Mouse (Mus musculus): ENCODE measurements at regions not wholly inside any gene's neighbourhood (a gene's known extent, or its start where the extent isn't known, plus 50 kb on each side); places are given as distances from the start of the nearest gene placed in this dataset.

DNA sequence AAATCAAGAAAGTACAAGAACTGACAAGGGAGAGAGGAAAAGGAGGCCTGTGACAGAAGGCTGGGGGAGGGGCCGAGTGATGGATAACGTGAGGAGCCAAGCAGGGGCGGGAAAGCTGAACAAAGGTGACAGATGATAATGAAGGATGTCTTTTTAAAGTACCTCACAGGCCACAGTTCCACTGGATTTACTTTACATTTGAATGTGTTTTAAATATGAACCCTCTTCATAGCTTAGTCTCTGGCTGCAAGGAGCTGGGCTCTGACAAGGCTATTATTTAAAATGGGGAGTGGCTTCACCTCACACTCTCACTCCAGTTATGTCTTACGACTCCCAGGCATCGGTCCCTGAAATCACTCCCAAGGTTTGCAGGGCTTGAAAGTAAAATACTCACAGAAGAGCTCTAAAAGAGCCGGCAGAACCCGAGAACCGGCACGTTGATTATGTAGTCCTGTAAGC lies 190.6 kb upstream of the Dnajc24 start:
- Histone ChIP-seq H3K79me2 (ENCODE audit: control insufficient read depth, insufficient read depth, low read length) (no peaks in the 10 kb centered on the region), H3K27me3 (ENCODE audit: control insufficient read depth, insufficient read depth, low read length) (no peaks in the 10 kb centered on the region), H3K27ac (replicated peaks; ENCODE audit: insufficient read depth, low read depth, low read length) (no peak overlapping the region), H3K4me1 (ENCODE audit: control insufficient read depth, insufficient read depth, low read length) (no peaks in the 10 kb centered on the region), H3K9ac (ENCODE audit: low read depth, low read length) (no peak overlapping the region), H3K36me3 (ENCODE audit: control insufficient read depth, insufficient read depth, low read length) (no peaks in the 10 kb centered on the region), H3K4me3 (ENCODE audit: insufficient read depth, low read depth, low read length) (no peak overlapping the region)
- WGBS: 9% methylated on average over 9 of the region's 9 CpGs
- DNase-seq (ENCODE audit: extremely low read depth, low read depth, low spot score): no peak
- TF ChIP-seq CTCF (IDR thresholded peaks at IDR 0.05; ENCODE audit: low read depth, low read length) (no peak), POLR2A (IDR thresholded peaks at IDR 0.05; ENCODE audit: extremely low read depth, insufficient read depth, low read length) (no peak)

DNA sequence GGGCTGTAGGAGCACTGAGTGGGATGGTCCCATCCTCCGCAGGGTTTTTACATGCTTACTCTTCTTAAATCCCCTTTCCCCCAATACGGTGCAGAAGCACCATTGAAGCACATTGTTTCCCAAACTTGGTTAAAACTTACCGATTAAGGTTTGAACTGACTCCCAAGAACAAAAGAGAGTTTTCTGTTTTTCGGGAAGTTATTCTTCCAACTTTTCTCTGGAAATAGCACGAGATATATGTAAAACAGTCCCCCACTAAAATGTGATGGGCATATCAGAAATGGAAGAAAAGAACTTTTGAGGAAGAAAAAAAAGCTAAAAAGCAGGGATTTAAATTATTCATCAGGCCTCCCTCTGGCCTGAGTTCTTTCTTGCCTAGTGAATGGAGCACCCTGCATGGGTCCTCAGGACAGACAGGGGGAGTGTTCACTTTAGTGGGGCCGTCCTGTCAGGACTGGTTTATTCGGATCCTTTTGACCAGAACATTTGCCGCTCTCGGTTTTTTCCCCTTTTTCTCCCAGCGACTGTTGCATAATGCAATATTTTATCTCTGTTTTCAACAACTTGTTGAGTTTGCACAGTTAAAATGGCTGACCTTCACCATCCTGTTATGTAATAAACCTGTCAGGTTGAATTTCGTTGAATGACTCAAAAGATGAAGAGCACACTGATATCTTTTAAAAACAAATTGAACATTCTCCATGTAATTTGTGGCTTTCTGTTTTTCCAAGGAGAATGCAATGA lies 187.4 kb upstream of the Dnajc24 start:
- H3K4me1 ChIP-seq (ENCODE audit: control insufficient read depth, insufficient read depth, low read length): no peaks in the 10 kb centered on the region
- 49% methylated on average over 11 of the region's 11 CpGs for WGBS
- H3K4me3 ChIP-seq (ENCODE audit: insufficient read depth, low read depth, low read length): no peak overlapping the region
- no peaks in the 10 kb centered on the region; the same call in 1 of the 2 replicates for H3K79me2 ChIP-seq (ENCODE audit: control insufficient read depth, insufficient read depth, low read length)
- no peak for DNase-seq (ENCODE audit: extremely low read depth, low read depth, low spot score)
- H3K36me3 ChIP-seq (ENCODE audit: control insufficient read depth, insufficient read depth, low read length): no peaks in the 10 kb centered on the region
- no peak overlapping the region for H3K9ac ChIP-seq (ENCODE audit: low read depth, low read length)
- TF ChIP-seq CTCF (IDR thresholded peaks at IDR 0.05; ENCODE audit: low read depth, low read length): no peak
- no peak for TF ChIP-seq POLR2A (IDR thresholded peaks at IDR 0.05; ENCODE audit: extremely low read depth, insufficient read depth, low read length)
- no peak overlapping the region for H3K27ac ChIP-seq (replicated peaks; ENCODE audit: insufficient read depth, low read depth, low read length)
- no peaks in the 10 kb centered on the region for H3K27me3 ChIP-seq (ENCODE audit: control insufficient read depth, insufficient read depth, low read length)

DNA sequence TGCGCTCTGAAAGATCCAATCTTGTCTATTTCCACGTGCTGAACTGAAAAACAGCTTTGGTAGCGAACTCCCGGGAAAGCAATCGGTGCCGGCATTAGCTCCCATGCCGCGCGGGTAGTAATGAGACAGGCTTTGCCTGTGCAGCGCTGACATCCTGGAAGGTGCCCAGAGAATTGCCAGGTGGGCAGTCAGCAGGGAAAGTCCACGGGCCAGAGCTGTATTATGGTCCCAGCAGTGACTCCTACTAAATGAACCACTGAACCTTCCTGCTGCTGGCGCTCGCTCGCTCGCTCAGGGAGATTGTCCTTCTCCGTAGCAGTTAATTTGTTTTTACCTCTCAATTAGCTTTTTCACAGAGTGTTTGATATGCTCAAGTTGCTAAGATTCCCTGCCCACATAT lies 180.3 kb upstream of the Dnajc24 start:
- WGBS: 70% methylated on average over 16 of the region's 16 CpGs
- no peak for TF ChIP-seq CTCF (IDR thresholded peaks at IDR 0.05; ENCODE audit: low read depth, low read length)
- TF ChIP-seq POLR2A (IDR thresholded peaks at IDR 0.05; ENCODE audit: extremely low read depth, insufficient read depth, low read length): no peak
- H3K36me3 ChIP-seq (ENCODE audit: control insufficient read depth, insufficient read depth, low read length): no peaks in the 10 kb centered on the region
- no peaks in the 10 kb centered on the region for H3K27me3 ChIP-seq (ENCODE audit: control insufficient read depth, insufficient read depth, low read length)
- no peaks in the 10 kb centered on the region; the same call in 1 of the 2 replicates for H3K79me2 ChIP-seq (ENCODE audit: control insufficient read depth, insufficient read depth, low read length)
- DNase-seq (ENCODE audit: extremely low read depth, low read depth, low spot score): no peak
- no peaks in the 10 kb centered on the region for H3K4me1 ChIP-seq (ENCODE audit: control insufficient read depth, insufficient read depth, low read length)
- no peak overlapping the region for H3K27ac ChIP-seq (replicated peaks; ENCODE audit: insufficient read depth, low read depth, low read length)
- H3K4me3 ChIP-seq (ENCODE audit: insufficient read depth, low read depth, low read length): no peak overlapping the region
- H3K9ac ChIP-seq (ENCODE audit: low read depth, low read length): no peak overlapping the region

DNA sequence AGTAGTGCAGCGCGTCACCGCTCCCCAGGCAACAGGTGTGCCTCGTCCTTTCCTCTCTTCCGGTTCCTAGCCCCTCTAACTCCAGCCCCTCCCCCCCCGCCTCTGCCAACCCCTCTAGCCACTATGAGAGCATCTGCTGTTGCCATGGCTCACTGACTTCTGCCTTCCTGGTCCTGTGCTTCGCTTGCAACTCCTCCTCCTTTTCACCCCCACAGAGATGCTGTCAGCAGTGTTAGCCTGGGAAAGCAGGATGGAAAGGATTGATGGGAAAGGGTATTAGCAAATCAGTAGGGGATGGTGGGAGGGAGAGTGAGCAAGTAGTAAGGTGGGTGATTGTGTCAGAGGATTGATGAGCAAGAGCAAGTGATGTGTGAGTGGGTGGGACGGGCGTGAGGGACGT lies 178.7 kb upstream of the Dnajc24 start:
- H3K79me2 ChIP-seq (ENCODE audit: control insufficient read depth, insufficient read depth, low read length): no peaks in the 10 kb centered on the region
- no peak for DNase-seq (ENCODE audit: extremely low read depth, low read depth, low spot score)
- TF ChIP-seq CTCF (IDR thresholded peaks at IDR 0.05; ENCODE audit: low read depth, low read length) (no peak), POLR2A (IDR thresholded peaks at IDR 0.05; ENCODE audit: extremely low read depth, insufficient read depth, low read length) (no peak)
- 13% methylated on average over 9 of the region's 10 CpGs for WGBS
- no peak overlapping the region for H3K27ac ChIP-seq (replicated peaks; ENCODE audit: insufficient read depth, low read depth, low read length)
- no peaks in the 10 kb centered on the region for H3K27me3 ChIP-seq (ENCODE audit: control insufficient read depth, insufficient read depth, low read length)
- H3K4me3 ChIP-seq (ENCODE audit: insufficient read depth, low read depth, low read length): no peak overlapping the region
- H3K36me3 ChIP-seq (ENCODE audit: control insufficient read depth, insufficient read depth, low read length): no peaks in the 10 kb centered on the region
- H3K9ac ChIP-seq (ENCODE audit: low read depth, low read length): no peak overlapping the region
- H3K4me1 ChIP-seq (ENCODE audit: control insufficient read depth, insufficient read depth, low read length): no peaks in the 10 kb centered on the region

DNA sequence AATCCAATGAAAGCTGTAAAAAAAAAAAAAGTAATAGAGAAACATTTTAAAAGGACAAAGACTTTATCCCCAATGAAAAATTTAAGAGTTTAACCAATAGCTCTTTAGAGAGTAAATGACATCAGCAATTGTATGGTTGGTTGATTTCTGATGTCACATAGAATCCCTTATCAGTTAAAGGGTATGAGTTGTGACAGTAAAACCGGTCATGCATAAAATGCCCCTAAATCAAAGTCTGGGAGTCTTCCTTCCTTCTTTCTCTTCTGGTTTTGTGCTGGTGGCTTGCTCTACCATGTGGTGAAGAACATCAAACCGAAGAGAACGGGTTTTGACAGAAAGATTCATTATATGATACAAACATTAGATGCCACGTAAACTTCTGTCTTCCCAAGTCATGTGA lies 159.3 kb upstream of the Dnajc24 start:
- no peak overlapping the region for H3K9ac ChIP-seq (ENCODE audit: low read depth, low read length)
- TF ChIP-seq CTCF (IDR thresholded peaks at IDR 0.05; ENCODE audit: low read depth, low read length) (no peak), POLR2A (IDR thresholded peaks at IDR 0.05; ENCODE audit: extremely low read depth, insufficient read depth, low read length) (no peak)
- H3K27ac ChIP-seq (replicated peaks; ENCODE audit: insufficient read depth, low read depth, low read length): no peak overlapping the region
- H3K79me2 ChIP-seq (ENCODE audit: control insufficient read depth, insufficient read depth, low read length): no peaks in the 10 kb centered on the region
- no peaks in the 10 kb centered on the region for H3K36me3 ChIP-seq (ENCODE audit: control insufficient read depth, insufficient read depth, low read length)
- 79% methylated on average over 4 of the region's 4 CpGs for WGBS
- H3K27me3 ChIP-seq (ENCODE audit: control insufficient read depth, insufficient read depth, low read length): no peaks in the 10 kb centered on the region
- no peak overlapping the region for H3K4me3 ChIP-seq (ENCODE audit: insufficient read depth, low read depth, low read length)
- no peaks in the 10 kb centered on the region for H3K4me1 ChIP-seq (ENCODE audit: control insufficient read depth, insufficient read depth, low read length)
- DNase-seq (ENCODE audit: extremely low read depth, low read depth, low spot score): no peak

DNA sequence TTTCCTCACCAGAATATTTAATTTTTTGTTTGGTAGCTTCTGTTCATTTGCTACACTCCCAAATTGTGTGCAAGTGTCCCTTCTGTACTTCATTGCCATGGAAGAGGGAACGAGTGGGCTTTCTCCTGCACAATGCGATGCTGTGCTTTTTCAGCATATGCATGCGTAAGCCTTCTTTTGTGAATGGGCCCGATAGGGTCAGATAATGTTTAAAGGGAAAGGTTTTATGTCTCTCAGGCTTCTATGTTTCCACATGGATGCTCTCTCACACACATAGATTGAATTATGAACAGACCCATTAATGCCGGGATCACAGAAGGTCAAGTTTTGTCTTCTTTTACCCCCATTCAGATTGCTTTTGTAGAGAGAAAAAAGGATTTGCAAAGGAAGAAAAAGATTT lies 158.5 kb upstream of the Dnajc24 start:
- Histone ChIP-seq H3K9ac (ENCODE audit: low read depth, low read length) (no peak overlapping the region), H3K27ac (replicated peaks; ENCODE audit: insufficient read depth, low read depth, low read length) (no peak overlapping the region), H3K79me2 (ENCODE audit: control insufficient read depth, insufficient read depth, low read length) (no peaks in the 10 kb centered on the region), H3K27me3 (ENCODE audit: control insufficient read depth, insufficient read depth, low read length) (no peaks in the 10 kb centered on the region), H3K4me1 (ENCODE audit: control insufficient read depth, insufficient read depth, low read length) (no peaks in the 10 kb centered on the region), H3K36me3 (ENCODE audit: control insufficient read depth, insufficient read depth, low read length) (no peaks in the 10 kb centered on the region), H3K4me3 (ENCODE audit: insufficient read depth, low read depth, low read length) (no peak overlapping the region)
- DNase-seq (ENCODE audit: extremely low read depth, low read depth, low spot score): no peak
- TF ChIP-seq CTCF (IDR thresholded peaks at IDR 0.05; ENCODE audit: low read depth, low read length) (no peak), POLR2A (IDR thresholded peaks at IDR 0.05; ENCODE audit: extremely low read depth, insufficient read depth, low read length) (no peak)
- 90% methylated on average over 5 of the region's 5 CpGs for WGBS
